Mouse (Mus musculus) megakaryocyte, embryonic 14.5 days (primary cell): ENCODE data around the gene Ensa.

Experiments used
- FLI1 ChIP-seq: IDR thresholded peaks from 2 replicates; pipeline ENCODE4 v1.6.1; 2012; ENCODE audit warnings: low read length, inconsistent platforms, mixed read lengths
- GATA1 ChIP-seq: IDR thresholded peaks from 3 replicates; pipeline ENCODE4 v1.6.1; 2012; ENCODE audit warnings: mixed read lengths, low read length, inconsistent platforms, borderline replicate concordance

DNA sequence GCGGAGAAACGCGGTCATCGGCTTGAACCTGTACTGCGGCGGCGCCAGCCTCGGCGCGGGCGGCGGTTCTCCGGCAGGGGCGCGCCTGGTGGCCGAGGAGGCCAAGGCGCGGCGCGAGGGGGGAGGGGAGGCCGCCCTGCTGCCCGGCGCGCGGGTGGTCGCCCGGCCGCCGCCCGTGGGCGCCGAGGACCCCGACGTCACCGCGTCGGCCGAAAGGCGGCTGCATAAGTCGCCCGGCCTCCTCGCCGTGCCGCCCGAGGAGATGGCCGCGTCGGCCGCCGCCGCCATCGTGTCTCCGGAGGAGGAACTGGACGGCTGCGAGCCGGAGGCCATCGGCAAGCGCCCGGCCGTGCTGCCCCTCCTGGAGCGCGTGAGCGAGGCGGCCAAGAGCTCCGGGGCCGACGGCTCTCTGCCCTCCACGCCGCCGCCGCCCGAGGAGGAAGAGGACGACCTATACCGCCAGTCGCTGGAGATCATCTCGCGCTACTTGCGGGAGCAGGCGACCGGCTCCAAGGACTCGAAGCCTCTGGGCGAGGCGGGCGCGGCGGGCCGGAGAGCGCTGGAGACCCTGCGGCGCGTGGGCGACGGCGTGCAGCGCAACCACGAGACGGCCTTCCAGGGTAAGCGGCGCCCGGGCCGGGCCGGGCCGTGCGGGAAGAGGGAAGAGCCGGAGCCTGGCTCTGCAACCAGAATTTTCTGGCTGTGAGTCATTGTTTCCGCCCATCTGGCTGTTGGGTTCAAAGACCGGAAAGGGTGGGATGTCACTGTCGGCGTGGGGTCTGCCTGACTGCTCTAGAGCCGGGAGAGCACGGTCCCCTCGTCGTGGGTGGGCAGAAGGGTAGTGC, 34.3 kb downstream of the Ensa start:
- no peak for TF ChIP-seq GATA1
- peak; percentile 45; the same call in 1 of the 2 replicates for TF ChIP-seq FLI1
